Mouse (Mus musculus): ENCODE measurements around the gene Stim2.

DNA sequence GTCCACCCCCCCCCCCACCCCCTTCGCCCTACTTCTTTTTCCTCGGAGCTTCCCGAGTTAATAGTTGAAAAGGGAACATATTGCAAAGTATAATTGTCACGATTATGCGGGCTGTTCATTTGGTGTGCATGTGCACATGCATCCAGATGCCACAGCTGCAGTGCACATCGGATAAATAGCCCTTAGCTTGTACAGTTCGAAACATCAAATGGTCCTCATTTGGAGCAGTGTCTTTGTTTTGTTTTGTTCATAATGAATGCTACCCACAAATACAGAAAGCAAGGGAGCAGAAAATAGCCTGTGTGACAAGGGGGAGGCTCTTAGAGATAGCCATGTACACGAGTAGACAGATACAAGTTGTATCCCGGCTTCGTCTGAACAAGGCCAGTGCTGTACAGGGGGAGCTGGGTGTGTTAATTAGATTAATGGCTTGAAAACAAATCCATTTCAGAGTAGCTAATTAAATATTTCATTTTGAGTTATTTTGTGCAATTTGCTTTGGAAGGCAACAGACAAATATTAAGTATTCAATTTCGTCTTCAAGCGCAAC is 157.0 kb downstream of the Stim2 start:
- TF ChIP-seq CTCF (IDR thresholded peaks at IDR 0.05; ENCODE audit: borderline replicate concordance, insufficient read depth, low read length): no peak
- no peak for TF ChIP-seq POLR2A (IDR thresholded peaks at IDR 0.05; ENCODE audit: low read depth, low read length)
